Mouse (Mus musculus) liver, embryonic 15.5 days (tissue): ENCODE results near the gene Taar5. TPM values are rescaled to one million over a fixed set of nuclear protein-coding genes. Genes with fewer than 3 reads are reported as not detected.

ENCODE experiments used
- ATAC-seq: fragments of 200-750 bp; cut with Nextera tagmentation; 2 replicates; pipeline ENCODE4 v1.8.0; 2017; ENCODE audit warnings: moderate number of reproducible peaks, mild to moderate bottlenecking, moderate library complexity; ENCODE audit not compliant: insufficient read depth
- H3K27ac ChIP-seq: fragments of 300-500 bp; sonication (generic); replicated peaks from 2 replicates; pipeline ENCODE4 v1.5.1; 2015; ENCODE audit warnings: mild to moderate bottlenecking, inconsistent platforms
- H3K27me3 ChIP-seq: fragments of 300-500 bp; sonication (generic); 2 replicates; pipeline ENCODE4 v1.6.1; 2015; ENCODE audit warnings: mild to moderate bottlenecking, inconsistent platforms
- H3K36me3 ChIP-seq: fragments of 300-500 bp; sonication (generic); replicated peaks from 2 replicates; pipeline ENCODE4 v1.6.1; 2015; ENCODE audit warnings: moderate library complexity, mild to moderate bottlenecking, inconsistent platforms
- H3K4me1 ChIP-seq: fragments of 300-500 bp; sonication (generic); replicated peaks from 2 replicates; pipeline ENCODE4 v1.6.1; 2015; ENCODE audit warnings: inconsistent platforms
- H3K4me2 ChIP-seq: fragments of 300-500 bp; sonication (generic); 2 replicates; pipeline ENCODE4 v1.6.1; 2015; ENCODE audit warnings: moderate library complexity, mild to moderate bottlenecking, inconsistent platforms
- H3K4me3 ChIP-seq: fragments of 300-500 bp; sonication (generic); replicated peaks from 2 replicates; pipeline ENCODE4 v1.5.1; 2015; ENCODE audit warnings: mild to moderate bottlenecking, inconsistent platforms
- H3K9ac ChIP-seq: fragments of 300-500 bp; sonication (generic); 2 replicates; pipeline ENCODE4 v1.6.1; 2015; ENCODE audit warnings: moderate library complexity, mild to moderate bottlenecking, inconsistent platforms
- H3K9me3 ChIP-seq: fragments of 300-500 bp; sonication (generic); replicated peaks from 2 replicates; pipeline ENCODE4 v1.6.1; 2016; ENCODE audit warnings: inconsistent platforms
- WGBS: fragments of 180-500 bp; shearing (Covaris S2); methylation state at CpG from one replicate; pipeline ENCODE4 v1.1.7; 2015; ENCODE audit warnings: mixed read lengths; ENCODE audit not compliant: insufficient replicate concordance; 5-methylcytosine and 5-hydroxymethylcytosine counted together
- polyA plus RNA-seq: library from polyadenylated mRNA; unstranded; fragments of >200 nt; fragmentation: Nextera tagmentation; extraction: Ambion mirVana; gene quantifications from 2 replicates; pipeline ENCODE4 v1.2.1, GENCODE M21; 2015

Taar5 gene
- polyA plus RNA-seq, 1 experiment from 2014 or later: not detected

DNA sequence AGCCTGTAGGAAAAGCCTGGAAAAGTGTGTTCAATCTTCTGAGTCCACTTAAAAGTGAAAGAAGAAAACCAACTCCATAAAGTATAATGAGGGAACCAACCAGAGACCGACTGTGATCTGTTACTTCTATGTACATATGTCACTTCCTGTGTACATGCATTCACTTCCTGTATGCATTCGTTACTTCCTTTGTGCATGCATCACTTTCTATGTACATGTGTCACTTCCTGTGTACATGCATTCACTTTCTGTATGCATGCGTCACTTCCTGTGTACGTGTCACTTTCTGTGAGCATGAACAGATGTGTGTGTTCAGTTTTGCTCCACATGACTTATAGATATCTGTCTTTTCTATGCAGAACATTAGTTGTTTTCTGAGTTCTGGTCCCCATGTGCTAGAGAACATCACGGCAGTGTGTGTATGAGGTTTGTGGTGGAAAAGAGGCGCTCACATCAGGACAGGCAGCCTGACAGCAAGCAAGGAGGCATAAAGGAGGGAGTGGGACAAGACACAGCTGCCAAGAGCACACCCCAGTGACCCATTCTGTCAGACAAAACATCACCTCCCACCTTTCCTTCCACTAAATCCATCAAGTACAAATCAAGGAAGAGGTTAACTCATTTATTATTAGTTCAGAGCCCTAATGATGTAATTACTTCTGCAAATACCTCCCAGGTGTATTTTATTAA is 5.4 kb upstream of the Taar5 start:
- Histone ChIP-seq H3K4me1 (no peaks in the 10 kb centered on the region), H3K9ac (no peak overlapping the region), H3K27me3 (no peaks in the 10 kb centered on the region), H3K4me2 (no peak overlapping the region), H3K4me3 (no peak overlapping the region), H3K36me3 (no peaks in the 10 kb centered on the region), H3K9me3 (no peaks in the 10 kb centered on the region), H3K27ac (no peak overlapping the region)
- WGBS: 64% methylated on average over 6 of the region's 6 CpGs
- no peak for ATAC-seq

DNA sequence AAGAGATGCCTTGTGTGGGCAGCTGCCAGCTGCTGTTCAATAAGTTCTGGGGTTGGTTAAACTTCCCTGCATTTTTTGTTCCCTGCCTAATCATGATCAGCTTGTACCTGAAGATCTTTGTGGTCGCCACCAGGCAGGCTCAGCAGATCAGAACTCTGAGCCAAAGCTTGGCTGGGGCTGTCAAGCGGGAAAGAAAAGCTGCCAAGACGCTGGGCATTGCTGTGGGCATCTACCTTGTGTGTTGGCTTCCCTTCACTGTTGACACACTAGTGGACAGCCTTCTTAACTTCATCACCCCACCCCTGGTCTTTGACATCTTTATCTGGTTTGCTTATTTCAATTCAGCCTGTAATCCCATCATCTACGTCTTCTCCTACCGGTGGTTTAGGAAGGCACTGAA is 750 bp downstream of the Taar5 start:
- no peak for ATAC-seq
- no peaks in the 10 kb centered on the region for H3K4me1 ChIP-seq
- no peaks in the 10 kb centered on the region for H3K9me3 ChIP-seq
- H3K27me3 ChIP-seq: no peaks in the 10 kb centered on the region
- no peak overlapping the region for H3K27ac ChIP-seq
- no peak overlapping the region for H3K4me2 ChIP-seq
- H3K9ac ChIP-seq: no peak overlapping the region
- WGBS: 67% methylated on average over 5 of the region's 5 CpGs
- H3K36me3 ChIP-seq: no peaks in the 10 kb centered on the region
- no peak overlapping the region for H3K4me3 ChIP-seq

DNA sequence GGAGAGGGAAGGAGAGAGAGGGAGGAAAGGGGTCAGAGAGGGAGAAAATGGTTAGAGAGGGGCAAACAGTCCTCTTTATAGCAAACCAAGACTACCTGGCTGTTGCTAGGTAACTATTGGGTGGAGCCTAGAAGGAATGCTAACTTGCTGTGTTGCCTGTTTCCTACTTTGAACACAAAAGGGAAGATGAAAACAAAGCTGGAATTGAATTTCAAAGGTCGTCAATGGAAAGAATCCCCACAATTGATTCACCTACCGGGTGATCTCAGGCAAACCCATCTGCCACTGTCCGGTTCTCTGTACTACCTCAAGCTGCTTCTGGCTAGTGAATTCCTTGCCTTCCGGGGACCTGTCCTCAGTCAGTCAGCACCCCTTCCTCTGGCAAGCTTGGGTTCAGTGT is 7.5 kb downstream of the Taar5 start:
- Histone ChIP-seq H3K4me2 (no peak overlapping the region), H3K9me3 (no peaks in the 10 kb centered on the region), H3K9ac (no peak overlapping the region), H3K4me1 (no peaks in the 10 kb centered on the region), H3K36me3 (no peaks in the 10 kb centered on the region), H3K4me3 (no peak overlapping the region), H3K27ac (no peak overlapping the region), H3K27me3 (no peaks in the 10 kb centered on the region)
- WGBS: 43% methylated on average over 4 of the region's 4 CpGs
- ATAC-seq: no peak

DNA sequence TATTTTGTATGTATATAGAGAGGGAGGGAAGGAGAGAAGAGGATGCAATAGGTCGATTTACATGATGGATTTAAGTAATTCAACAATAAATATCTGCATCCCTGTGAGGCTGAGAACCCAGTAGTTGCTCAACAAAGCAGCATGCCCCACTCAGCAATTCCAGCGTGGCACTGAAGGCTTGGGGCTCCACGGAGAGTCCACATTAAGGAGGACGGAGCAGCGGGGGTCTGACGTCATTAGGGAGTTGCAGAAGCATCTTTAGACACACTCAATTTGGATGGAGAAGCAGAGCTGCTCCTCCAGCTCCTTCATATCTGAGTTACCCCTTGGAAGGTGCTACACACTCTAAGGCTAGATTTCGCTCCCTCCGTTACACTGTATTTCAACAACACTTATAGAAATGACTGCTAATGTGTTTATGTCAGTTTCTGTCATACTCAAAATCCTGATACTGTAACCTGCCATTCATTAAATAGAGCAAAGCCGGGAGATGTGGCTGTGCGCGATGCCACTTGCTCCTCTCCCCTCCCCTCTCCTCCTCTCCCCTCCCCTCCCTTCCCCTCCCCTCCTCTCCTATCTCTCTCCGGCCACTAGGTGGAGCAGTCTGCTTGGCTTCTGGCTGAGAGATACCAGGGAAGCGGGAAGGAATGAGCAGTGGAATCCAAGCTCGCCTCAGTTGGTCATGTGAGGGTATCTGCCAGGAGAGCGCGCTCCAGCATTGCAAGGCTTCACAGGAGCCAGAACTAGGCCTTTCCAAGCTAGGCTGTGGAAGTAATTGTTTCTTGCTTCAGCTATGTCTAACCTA is 8.6 kb downstream of the Taar5 start:
- Histone ChIP-seq H3K27ac (no peak overlapping the region), H3K4me1 (no peaks in the 10 kb centered on the region), H3K4me2 (no peak overlapping the region), H3K9me3 (no peaks in the 10 kb centered on the region), H3K4me3 (no peak overlapping the region), H3K36me3 (no peaks in the 10 kb centered on the region), H3K27me3 (no peaks in the 10 kb centered on the region), H3K9ac (no peak overlapping the region)
- peak; percentile 7; the same call in 1 of the 2 replicates for ATAC-seq
- WGBS: 33% methylated on average over 16 of the region's 16 CpGs

DNA sequence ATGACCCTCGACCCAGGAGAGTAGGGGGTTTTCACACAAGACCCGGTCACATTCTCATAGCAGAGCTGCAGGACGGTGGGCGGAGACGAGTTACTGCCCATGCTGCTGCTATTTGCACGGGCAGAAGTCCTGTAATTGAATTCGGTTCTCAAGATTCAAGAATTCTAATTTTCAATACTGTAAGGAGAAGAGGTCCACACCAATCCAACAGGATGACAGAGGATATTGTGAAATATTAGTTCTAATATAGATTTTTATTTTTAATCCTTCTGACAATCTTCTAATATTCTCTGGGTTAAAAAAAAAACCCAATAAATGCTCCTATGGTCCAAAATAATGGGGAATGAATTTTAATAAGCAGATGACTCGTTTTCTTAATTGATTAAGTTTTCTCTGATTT is 15.0 kb downstream of the Taar5 start, which contains the start of gene Taar6:
Gene Taar6, minus strand, starts transcription at position 101 of the 400 bp plus-strand sequence.
- Histone ChIP-seq H3K27ac (no peak within 1 kb of the TSS), H3K4me1 (no peaks in the 10 kb centered on the region), H3K27me3 (no peaks in the 10 kb centered on the region), H3K4me3 (no peak within 1 kb of the TSS), H3K9ac (no peak within 1 kb of the TSS), H3K36me3 (no peaks in the 10 kb centered on the region), H3K4me2 (no peak within 1 kb of the TSS), H3K9me3 (no peaks in the 10 kb centered on the region)
- ATAC-seq: no peak
- WGBS: 59% methylated on average over 8 of the region's 8 CpGs

DNA sequence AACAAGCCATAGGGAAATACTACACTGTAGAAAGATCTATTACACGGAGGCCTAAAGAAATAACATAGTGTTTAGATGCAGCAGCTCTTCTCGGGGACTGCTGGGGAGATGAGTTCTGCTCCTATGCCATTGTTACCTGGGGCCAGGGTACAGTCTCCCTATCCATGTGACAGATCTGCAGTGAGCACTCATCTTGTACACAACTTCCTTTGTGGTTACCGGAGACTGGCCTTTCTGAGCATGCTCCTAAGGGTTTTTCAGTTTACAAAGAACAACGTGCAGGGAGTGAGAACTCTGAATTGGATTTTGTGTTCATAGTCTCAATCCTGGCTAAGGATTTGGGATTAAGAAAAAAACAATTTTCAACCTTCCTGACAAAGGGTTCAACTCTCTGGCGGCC is 15.9 kb downstream of the Taar5 start:
- Histone ChIP-seq H3K27me3 (no peaks in the 10 kb centered on the region), H3K9ac (no peak overlapping the region), H3K4me3 (no peak overlapping the region), H3K4me1 (no peaks in the 10 kb centered on the region), H3K36me3 (no peaks in the 10 kb centered on the region), H3K27ac (no peak overlapping the region), H3K9me3 (no peaks in the 10 kb centered on the region), H3K4me2 (no peak overlapping the region)
- ATAC-seq: no peak
- WGBS: 36% methylated on average over 5 of the region's 5 CpGs

DNA sequence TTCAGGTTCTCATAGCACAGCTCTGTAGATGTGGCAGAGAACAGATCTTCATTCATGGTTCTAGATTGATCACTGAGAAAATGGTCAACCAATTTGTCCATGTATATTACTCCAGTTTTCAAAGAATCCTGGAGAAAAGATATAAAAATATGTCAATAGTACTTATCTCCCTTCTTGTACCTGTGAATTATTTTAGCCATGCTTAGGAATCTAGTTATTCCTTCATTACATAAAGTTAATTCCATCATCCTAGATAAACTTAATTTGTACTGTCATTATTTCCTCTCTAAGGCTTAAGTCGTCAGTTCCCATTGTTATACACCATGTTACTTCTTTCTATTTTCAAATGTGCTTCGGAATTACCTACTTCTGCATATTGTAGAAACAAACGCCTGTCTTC is 22.9 kb downstream of the Taar5 start, which contains the start of gene Taar7a:
Gene Taar7a, minus strand, starts transcription at position 101 of the 400 bp plus-strand sequence.
- ATAC-seq: no peak
- Histone ChIP-seq H3K36me3 (no peaks in the 10 kb centered on the region), H3K27me3 (no peaks in the 10 kb centered on the region), H3K9ac (no peak within 1 kb of the TSS), H3K9me3 (no peaks in the 10 kb centered on the region), H3K4me1 (no peaks in the 10 kb centered on the region), H3K4me3 (no peak within 1 kb of the TSS), H3K27ac (no peak within 1 kb of the TSS), H3K4me2 (no peak within 1 kb of the TSS)
- WGBS: 65% methylated on average over 3 of the region's 3 CpGs

DNA sequence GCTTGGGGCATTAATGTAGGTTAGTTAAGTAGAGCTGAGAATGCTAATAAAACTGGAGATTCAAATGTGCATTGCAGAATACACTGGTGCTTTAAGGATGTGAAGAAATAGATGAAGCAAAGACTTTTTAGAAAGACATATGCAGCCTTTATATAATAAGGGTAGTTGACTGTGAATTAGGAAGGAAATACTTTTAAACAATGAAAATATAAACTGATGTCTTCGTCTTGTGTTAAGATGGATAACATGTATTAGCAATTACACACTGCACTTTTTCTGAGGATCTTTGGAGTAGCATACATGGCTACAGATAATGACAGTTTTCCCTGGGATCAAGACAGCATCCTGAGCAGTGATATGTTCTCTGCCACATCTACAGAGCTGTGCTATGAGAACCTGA is 29.1 kb downstream of the Taar5 start, which contains the start of gene Taar7b:
Gene Taar7b, plus strand, starts transcription at position 301 of the 400 bp plus-strand sequence.
- WGBS: 67% methylated on average over 1 of the region's 1 CpGs
- Histone ChIP-seq H3K4me1 (no peaks in the 10 kb centered on the region), H3K9me3 (no peaks in the 10 kb centered on the region), H3K4me3 (no peak within 1 kb of the TSS), H3K36me3 (no peaks in the 10 kb centered on the region), H3K4me2 (no peak within 1 kb of the TSS), H3K9ac (no peak within 1 kb of the TSS), H3K27me3 (no peaks in the 10 kb centered on the region), H3K27ac (no peak within 1 kb of the TSS)
- no peak for ATAC-seq

DNA sequence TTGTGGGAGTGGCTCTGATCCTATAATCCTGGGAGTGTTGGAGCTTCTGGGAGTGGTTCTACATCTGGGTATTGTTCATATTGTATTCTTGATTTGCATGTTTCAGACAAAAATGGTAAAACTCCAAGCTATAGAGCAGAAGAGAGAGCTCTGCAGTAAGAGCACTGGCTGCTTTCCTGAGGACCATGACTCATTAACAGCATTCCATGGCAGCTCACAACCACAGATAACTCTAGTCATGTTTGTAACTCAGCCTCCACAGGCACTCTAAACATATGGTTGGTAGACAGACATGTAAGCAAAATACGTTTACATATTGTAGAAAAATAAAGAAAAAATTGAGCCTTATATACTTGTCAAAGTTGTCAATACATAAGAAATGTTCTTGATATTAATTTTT is 35.9 kb downstream of the Taar5 start:
- no peaks in the 10 kb centered on the region for H3K9me3 ChIP-seq
- H3K27me3 ChIP-seq: no peaks in the 10 kb centered on the region
- H3K4me3 ChIP-seq: no peak overlapping the region
- H3K4me2 ChIP-seq: no peak overlapping the region
- H3K4me1 ChIP-seq: peaks cover 20% of the 10 kb centered on the region
- H3K9ac ChIP-seq: no peak overlapping the region
- ATAC-seq: no peak
- no peak overlapping the region for H3K27ac ChIP-seq
- 31% methylated on average over 1 of the region's 1 CpGs for WGBS
- H3K36me3 ChIP-seq: no peaks in the 10 kb centered on the region

DNA sequence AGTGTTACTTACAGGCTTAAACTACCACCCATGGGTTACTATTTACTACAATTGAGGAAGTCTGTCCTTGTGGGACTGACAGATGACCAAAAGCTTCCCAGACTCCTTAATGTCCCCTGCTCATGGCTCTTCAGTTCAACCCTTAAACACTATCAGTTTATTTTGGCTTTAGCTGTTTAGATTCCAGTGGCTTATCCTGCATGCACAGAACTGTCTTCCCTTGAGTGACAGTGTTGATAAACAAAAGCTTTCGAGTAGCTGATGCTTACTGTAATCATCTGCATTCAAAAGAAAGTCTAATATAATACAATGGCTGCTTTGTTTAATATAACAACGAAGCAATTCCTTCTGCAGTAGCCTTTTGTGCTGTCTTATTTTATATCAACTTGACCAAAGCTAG is 36.5 kb downstream of the Taar5 start:
- 17% methylated on average over 2 of the region's 2 CpGs for WGBS
- no peak overlapping the region for H3K9ac ChIP-seq
- no peaks in the 10 kb centered on the region for H3K36me3 ChIP-seq
- H3K4me3 ChIP-seq: no peak overlapping the region
- no peak overlapping the region for H3K27ac ChIP-seq
- peaks cover 20% of the 10 kb centered on the region for H3K4me1 ChIP-seq
- no peaks in the 10 kb centered on the region for H3K9me3 ChIP-seq
- ATAC-seq: peak; percentile 75
- no peaks in the 10 kb centered on the region for H3K27me3 ChIP-seq
- no peak overlapping the region for H3K4me2 ChIP-seq

DNA sequence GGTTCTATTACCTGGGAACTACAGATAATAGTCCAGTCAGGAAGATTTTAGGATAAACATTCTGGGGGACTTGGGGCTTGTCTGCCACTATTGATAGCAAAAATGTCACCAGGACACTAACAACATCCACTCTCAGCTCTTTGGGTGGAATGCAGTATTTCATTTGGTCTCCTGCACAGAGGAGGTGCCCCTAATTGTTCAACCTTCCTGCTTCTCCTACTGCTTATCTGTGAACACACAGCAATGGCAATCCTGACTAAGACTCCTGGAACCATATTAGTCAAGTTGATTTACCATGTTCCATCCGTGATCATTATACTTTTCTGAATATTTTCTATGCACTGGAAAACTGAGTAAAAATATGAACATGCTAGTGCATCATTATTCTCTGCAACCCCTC is 37.6 kb downstream of the Taar5 start:
- H3K9me3 ChIP-seq: no peaks in the 10 kb centered on the region
- 36% methylated on average over 1 of the region's 1 CpGs for WGBS
- no peak overlapping the region for H3K4me2 ChIP-seq
- H3K36me3 ChIP-seq: no peaks in the 10 kb centered on the region
- H3K4me3 ChIP-seq: no peak overlapping the region
- H3K27ac ChIP-seq: no peak overlapping the region
- H3K27me3 ChIP-seq: no peaks in the 10 kb centered on the region
- no peak overlapping the region for H3K9ac ChIP-seq
- 0 out of 2 replicates have a peak, but pooled peaks have one; percentile 31 for ATAC-seq
- H3K4me1 ChIP-seq: peaks cover 20% of the 10 kb centered on the region
